Mouse (Mus musculus) MEL (cell line): Measurements from ENCODE around the gene Wdr34. TPM values are rescaled to one million over a fixed set of nuclear protein-coding genes. Genes with fewer than 3 reads are reported as not detected.

ENCODE experiments used
- DNase-seq: peaks from one replicate; pipeline ENCODE4 v3.0.0; 2011; ENCODE audit warnings: low read depth, low spot score
- H3K27ac ChIP-seq: 2 replicates; pipeline ENCODE4 v1.5.1; 2012; ENCODE audit warnings: low read depth, mild to moderate bottlenecking, control low read depth, low read length, moderate library complexity; ENCODE audit not compliant: control insufficient read depth
- H3K27me3 ChIP-seq, 2 experiments: fragments of 150-350 bp in 1 of 2; sonication (generic) in 1 of 2; 2 replicates each; pipeline ENCODE4 v1.6.1; 2012; ENCODE audit warnings: low read length in 2 of 2, mild to moderate bottlenecking in 2 of 2, improper control_type of control experiment in 1 of 2, moderate library complexity in 1 of 2; ENCODE audit not compliant: insufficient read depth in 2 of 2, control insufficient read depth in 1 of 2
- H3K36me3 ChIP-seq, 2 experiments: 2 replicates each; pipeline ENCODE4 v1.6.1; 2012 to 2014; ENCODE audit warnings: low read length in 2 of 2, improper control_type of control experiment in 1 of 2, inconsistent platforms in 1 of 2, mild to moderate bottlenecking in 1 of 2; ENCODE audit not compliant: insufficient read depth in 2 of 2, control insufficient read depth in 1 of 2
- H3K4me1 ChIP-seq, 2 experiments: fragments of 150-350 bp in 1 of 2; sonication (generic) in 1 of 2; 2 replicates each; pipeline ENCODE4 v1.6.1; 2012; ENCODE audit warnings: low read length in 2 of 2, improper control_type of control experiment in 1 of 2, mild to moderate bottlenecking in 1 of 2; ENCODE audit not compliant: insufficient read depth in 2 of 2, control insufficient read depth in 1 of 2
- H3K4me3 ChIP-seq, 2 experiments: fragments of 150-350 bp in 1 of 2; sonication (generic) in 1 of 2; 2 replicates each; pipeline ENCODE4 v1.5.1; 2012; ENCODE audit warnings: low read depth in 2 of 2, low read length in 2 of 2, mild to moderate bottlenecking in 2 of 2, moderate library complexity in 2 of 2, control low read depth in 1 of 2, improper control_type of control experiment in 1 of 2; ENCODE audit not compliant: control insufficient read depth in 1 of 2, insufficient read depth in 1 of 2
- H3K79me2 ChIP-seq: 2 replicates; pipeline ENCODE4 v1.6.1; 2012; ENCODE audit warnings: mild to moderate bottlenecking, low read length, moderate library complexity; ENCODE audit not compliant: control insufficient read depth, poor library complexity, insufficient read depth
- H3K9ac ChIP-seq: 2 replicates; pipeline ENCODE4 v1.6.1; 2012; ENCODE audit warnings: low read depth, mild to moderate bottlenecking, control low read depth, low read length, moderate library complexity; ENCODE audit not compliant: control insufficient read depth, poor library complexity, severe bottlenecking
- H3K9me3 ChIP-seq: fragments of 150-350 bp; sonication (generic); replicated peaks from 2 replicates; pipeline ENCODE4 v1.6.1; 2012; ENCODE audit warnings: mild to moderate bottlenecking, low read length, improper control_type of control experiment, moderate library complexity; ENCODE audit not compliant: insufficient read depth
- HCFC1 ChIP-seq: IDR thresholded peaks from 2 replicates; pipeline ENCODE4 v1.6.1; 2012; ENCODE audit warnings: low read depth, mild to moderate bottlenecking, inconsistent platforms, low read length, improper control_type of control experiment, moderate library complexity
- JUND ChIP-seq: IDR thresholded peaks from 2 replicates; pipeline ENCODE4 v1.6.1; 2011; ENCODE audit warnings: low read depth, mild to moderate bottlenecking, improper control_type of control experiment, low read length
- KAT2A ChIP-seq: conservative IDR thresholded peaks from 2 replicates; pipeline ENCODE4 v1.6.1; 2012; ENCODE audit warnings: low read depth, low read length, improper control_type of control experiment, inconsistent platforms
- MAFK ChIP-seq: IDR thresholded peaks from 2 replicates; pipeline ENCODE4 v1.6.1; 2011; ENCODE audit warnings: low read depth, mild to moderate bottlenecking, low read length, improper control_type of control experiment, borderline replicate concordance
- MAZ ChIP-seq: IDR thresholded peaks from 2 replicates; pipeline ENCODE4 v1.6.1; 2012; ENCODE audit warnings: low read depth, mild to moderate bottlenecking, inconsistent platforms, low read length, improper control_type of control experiment
- MEF2A ChIP-seq: IDR thresholded peaks from 2 replicates; pipeline ENCODE4 v1.6.1; 2014; ENCODE audit warnings: low read depth, mild to moderate bottlenecking, inconsistent platforms, low read length, improper control_type of control experiment; ENCODE audit not compliant: poor library complexity, insufficient replicate concordance, severe bottlenecking; ENCODE audit errors: extremely low read depth
- MXI1 ChIP-seq: IDR thresholded peaks from 2 replicates; pipeline ENCODE4 v1.6.1; 2011; ENCODE audit warnings: mild to moderate bottlenecking, low read depth, low read length, improper control_type of control experiment
- NRF1 ChIP-seq: IDR thresholded peaks from 2 replicates; pipeline ENCODE4 v1.6.1; 2014; ENCODE audit warnings: low read depth, mild to moderate bottlenecking, inconsistent platforms, low read length, improper control_type of control experiment, moderate library complexity; ENCODE audit not compliant: poor library complexity, insufficient read depth, severe bottlenecking
- POLR2A ChIP-seq, 2 experiments: IDR thresholded peaks; 2 replicates each; pipeline ENCODE4 v1.6.1; 2011 to 2012; ENCODE audit warnings: low read length in 2 of 2, mild to moderate bottlenecking in 2 of 2, control low read depth in 1 of 2, improper control_type of control experiment in 1 of 2, low read depth in 1 of 2, moderate library complexity in 1 of 2; ENCODE audit not compliant: control insufficient read depth in 1 of 2, insufficient read depth in 1 of 2, poor library complexity in 1 of 2
- POLR2AphosphoS5 ChIP-seq: IDR thresholded peaks from 2 replicates; pipeline ENCODE4 v1.6.1; 2012; ENCODE audit warnings: low read depth, borderline replicate concordance, mild to moderate bottlenecking, inconsistent platforms, low read length, moderate library complexity, mixed read lengths
- TAL1 ChIP-seq: IDR thresholded peaks from 2 replicates; pipeline ENCODE4 v1.6.1; 2012; ENCODE audit warnings: mild to moderate bottlenecking, inconsistent platforms, low read length, moderate library complexity, mixed read lengths
- TBP ChIP-seq: IDR thresholded peaks from 2 replicates; pipeline ENCODE4 v1.8.0; 2011; ENCODE audit warnings: low read depth, low read length, improper control_type of control experiment
- TCF12 ChIP-seq: IDR thresholded peaks from 2 replicates; pipeline ENCODE4 v1.6.1; 2014; ENCODE audit warnings: low read depth, mild to moderate bottlenecking, inconsistent platforms, low read length, improper control_type of control experiment, moderate library complexity
- UBTF ChIP-seq: IDR thresholded peaks from 2 replicates; pipeline ENCODE4 v1.6.1; 2012; ENCODE audit warnings: low read depth, mild to moderate bottlenecking, inconsistent platforms, low read length, improper control_type of control experiment, moderate library complexity, borderline replicate concordance; ENCODE audit not compliant: insufficient read depth
- ZKSCAN1 ChIP-seq: IDR thresholded peaks from 2 replicates; pipeline ENCODE4 v1.6.1; 2012; ENCODE audit warnings: low read depth, mild to moderate bottlenecking, inconsistent platforms, low read length, improper control_type of control experiment, moderate library complexity
- polyA plus RNA-seq, 2 experiments: library from polyadenylated mRNA; stranded (reverse) in 1 of 2; unstranded in 1 of 2; fragments of >175 nt in 1 of 2; fragments of >200 nt in 1 of 2; gene quantifications; 2 replicates each; pipeline versions ENCODE4 v1.2.1 to v1.2.4; 2012; ENCODE audit warnings: low replicate concordance in 2 of 2, low read depth in 1 of 2; ENCODE audit not compliant: insufficient read length in 2 of 2, insufficient read depth in 1 of 2, missing spikeins in 1 of 2
- total RNA-seq: library from RNA; depleted of rRNA; stranded (reverse); fragments of 300-350 nt; gene quantifications from 2 replicates; pipeline ENCODE4 v1.2.3, GENCODE M21; 2012

Gene Wdr34
- total and polyA plus RNA-seq, 3 experiments = 49.3 to 78.3 TPM; not detected in 1

DNA sequence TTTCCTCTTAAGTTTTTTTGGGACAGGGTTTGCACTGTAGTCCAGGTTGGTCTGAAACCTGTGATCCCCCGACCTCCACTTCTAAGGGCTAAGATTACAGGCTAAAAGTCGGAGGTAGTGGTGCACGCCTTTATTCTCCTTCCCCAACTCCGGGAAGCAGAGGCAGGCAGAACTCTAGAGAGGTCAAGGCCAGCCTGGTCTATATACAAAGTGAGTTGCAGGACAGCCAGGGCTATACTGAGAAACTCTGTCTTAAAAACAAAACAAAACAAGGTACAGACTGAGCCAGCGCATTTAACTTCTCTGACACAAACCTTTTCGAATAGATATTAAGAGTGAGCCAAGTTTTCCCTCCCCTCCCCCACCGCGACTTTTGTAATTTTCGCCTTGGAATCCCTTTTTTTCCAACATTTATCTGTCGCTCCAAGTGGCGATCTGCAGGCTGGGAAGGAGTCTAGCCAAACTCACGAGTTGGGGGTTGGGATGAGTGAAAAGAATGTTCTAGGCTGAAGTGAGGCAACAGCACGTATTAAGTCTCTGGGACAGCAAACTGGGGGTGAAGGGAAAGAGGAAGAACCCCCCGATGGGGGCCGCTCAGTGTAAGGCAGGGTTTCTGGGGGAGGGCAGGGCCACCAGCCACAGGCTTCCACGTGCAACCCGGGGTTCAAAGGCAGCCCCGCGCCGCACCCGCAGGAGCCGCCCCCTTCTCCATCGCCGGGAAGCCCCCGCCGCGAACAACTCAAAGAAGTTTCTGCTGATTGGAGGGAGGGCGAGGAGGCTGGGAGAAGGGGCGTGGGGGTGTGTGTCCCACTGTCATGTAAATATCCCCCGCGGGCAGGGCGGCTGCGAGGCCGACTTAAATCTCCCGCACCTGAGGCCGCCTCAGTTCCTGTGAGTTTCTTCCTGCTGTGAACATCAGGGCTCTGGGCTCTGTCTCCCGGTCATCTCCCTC lies 12.8 kb upstream of the Wdr34 start (continued):
- TF ChIP-seq UBTF (no peak), MXI1 (peak; percentile 97), JUND (no peak), MAFK (no peak), TBP (peak; percentile 67; the same call in 1 of the 2 replicates), POLR2AphosphoS5 (0 out of 2 replicates have a peak, but pooled peaks have one; percentile 60), ZKSCAN1 (no peak), HCFC1 (no peak; the same call in none of the 2 replicates), NRF1 (no peak)

DNA sequence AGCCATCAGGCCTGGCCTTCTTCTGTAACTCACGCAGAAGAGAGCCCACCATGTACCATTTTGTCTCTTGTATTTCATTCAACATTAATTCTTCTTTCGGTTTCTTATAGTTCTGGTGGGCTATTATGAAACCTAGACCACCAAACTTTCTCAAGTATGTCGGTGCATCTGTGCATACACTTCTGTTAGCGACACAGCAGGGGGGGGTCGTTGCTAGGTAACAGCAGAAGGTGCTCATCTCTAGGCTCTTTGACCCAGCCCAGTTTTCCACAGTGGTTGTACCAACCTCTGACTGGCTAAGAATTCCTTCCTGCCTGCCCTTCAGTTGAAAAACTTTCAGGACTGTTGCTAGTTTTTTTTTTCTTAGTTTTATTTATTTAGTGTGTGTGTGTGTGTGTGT lies 9.7 kb upstream of the Wdr34 start:
- no peak overlapping the region for H3K9ac ChIP-seq
- TF ChIP-seq TAL1 (no peak), TCF12 (no peak), MAZ (no peak), MEF2A (no peak), KAT2A (no peak), POLR2A (IDR thresholded peaks at IDR 0.05; ENCODE audit: control insufficient read depth in 1 of 2, insufficient read depth in 1 of 2, low read depth in 1 of 2, low read length in 2 of 2, poor library complexity in 1 of 2) (no peak)
- H3K9me3 ChIP-seq = no peaks in the 10 kb centered on the region
- H3K4me1 ChIP-seq = peaks cover 0 to 10% of the 10 kb centered on the region in 2 experiments; a peak in 2 of 4 replicates
- no peaks in the 10 kb centered on the region for H3K27me3 ChIP-seq
- H3K79me2 ChIP-seq = peaks cover 20% of the 10 kb centered on the region
- no peak overlapping the region for H3K27ac ChIP-seq
- no peak overlapping the region for H3K4me3 ChIP-seq
- DNase-seq = no peak
- H3K36me3 ChIP-seq = peaks cover 0 to 6% of the 10 kb centered on the region in 2 experiments; a peak in 2 of 4 replicates
